Mouse (Mus musculus) cerebellum, adult 2 months (tissue): ENCODE data around the gene Gstz1.

Experiments
- CTCF ChIP-seq: fragments of 200-500 bp; IDR thresholded peaks from 2 replicates; pipeline ENCODE4 v1.5.1; 2011; ENCODE audit warnings: low read depth, mild to moderate bottlenecking, control low read depth, low read length, moderate library complexity, borderline replicate concordance; ENCODE audit not compliant: insufficient read depth
- POLR2A ChIP-seq: fragments of 200-500 bp; IDR thresholded peaks from 2 replicates; pipeline ENCODE4 v1.6.1; 2011; ENCODE audit warnings: low read length, control low read depth, borderline replicate concordance; ENCODE audit not compliant: insufficient read depth

DNA sequence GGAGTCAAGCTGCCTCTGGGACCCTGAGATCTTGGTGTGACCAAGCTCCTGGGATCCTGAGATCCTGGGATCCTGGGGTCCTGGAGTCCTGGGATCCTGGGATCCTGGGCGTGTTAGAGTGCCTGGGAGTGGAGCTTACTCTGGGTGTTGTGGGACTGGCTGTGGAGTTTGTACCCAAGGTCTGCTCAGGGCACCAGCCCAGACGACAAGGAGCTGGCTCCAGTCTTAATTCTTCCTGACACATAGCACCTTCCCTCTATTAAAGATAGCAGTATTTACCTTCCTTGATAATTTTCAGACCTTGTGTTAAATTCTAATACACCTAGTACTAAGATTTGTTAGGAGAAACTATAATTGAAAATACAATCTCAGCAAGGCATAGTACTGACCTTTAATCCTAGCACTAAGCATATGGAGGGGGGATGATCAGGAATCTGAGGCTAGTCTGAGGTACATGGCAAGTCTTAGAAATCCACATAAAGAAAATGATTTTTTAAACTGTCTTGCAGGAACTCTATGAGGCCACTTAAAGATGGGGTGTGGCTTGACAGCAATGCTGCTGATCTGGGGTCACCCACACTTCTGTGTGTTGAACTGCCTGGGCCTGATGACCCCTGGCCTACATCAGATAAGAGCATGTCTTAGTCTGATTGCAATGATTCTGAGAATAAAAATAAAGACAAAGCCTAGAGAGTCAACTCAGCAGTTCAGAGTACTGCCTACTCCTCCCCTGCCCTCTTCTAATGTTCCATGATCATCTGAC is 66.1 kb downstream of the Gstz1 start:
- TF ChIP-seq CTCF (no peak), POLR2A (no peak)
